Mouse (Mus musculus) megakaryocyte, embryonic 14.5 days (primary cell): ENCODE data around the gene Capn1.

ENCODE experiments used
- FLI1 ChIP-seq: IDR thresholded peaks from 2 replicates; pipeline ENCODE4 v1.6.1; 2012; ENCODE audit warnings: low read length, inconsistent platforms, mixed read lengths
- GATA1 ChIP-seq: IDR thresholded peaks from 3 replicates; pipeline ENCODE4 v1.6.1; 2012; ENCODE audit warnings: mixed read lengths, low read length, inconsistent platforms, borderline replicate concordance

GRCm38 (mm10) chr19:5967664-5968063, 48.0 kb downstream of the Capn1 start:
- no peak for TF ChIP-seq FLI1
- no peak for TF ChIP-seq GATA1
